Mouse (Mus musculus) liver, postnatal 0 days (tissue): ENCODE measurements around the gene Sobp.
A peak's percentile ranks its signal among the peaks of the same experiment; 100 is the strongest.

ENCODE experiments used
- CTCF ChIP-seq: sonication (generic); IDR thresholded peaks from 2 replicates; pipeline ENCODE4 v1.5.1; 2016; ENCODE audit warnings: antibody characterized with exemption, low read depth
- EP300 ChIP-seq: IDR thresholded peaks from 2 replicates; pipeline ENCODE4 v1.6.1; 2016; ENCODE audit warnings: antibody characterized with exemption, low read depth, mild to moderate bottlenecking

- TF ChIP-seq CTCF (peak; percentile 83), EP300 (no peak)
Measured at GRCm38 (mm10) chr10:42957881-42958651, 216.3 kb downstream of the Sobp start.
